Mouse (Mus musculus) ES-Bruce4 (cell line): ENCODE measurements around the gene Psmd5. TPM values are rescaled to one million over a fixed set of nuclear protein-coding genes. Genes with fewer than 3 reads are reported as not detected.

ENCODE experiments used
- H3K27ac ChIP-seq: 2 replicates; pipeline ENCODE4 v1.5.1; 2012; ENCODE audit warnings: low read length, inconsistent platforms; ENCODE audit not compliant: insufficient read depth
- H3K27me3 ChIP-seq: 2 replicates; pipeline ENCODE4 v1.6.1; 2012; ENCODE audit warnings: mild to moderate bottlenecking, low read length, inconsistent platforms; ENCODE audit not compliant: control insufficient read depth, poor library complexity, insufficient read depth, severe bottlenecking
- H3K36me3 ChIP-seq: 2 replicates; pipeline ENCODE4 v1.6.1; 2012; ENCODE audit warnings: inconsistent platforms, mild to moderate bottlenecking, low read length, moderate library complexity; ENCODE audit not compliant: control insufficient read depth, poor library complexity, insufficient read depth, severe bottlenecking
- H3K4me1 ChIP-seq: one replicate; pipeline ENCODE4 v1.8.1; 2011; ENCODE audit warnings: low read length; ENCODE audit not compliant: control insufficient read depth, insufficient read depth
- H3K4me3 ChIP-seq: 2 replicates; pipeline ENCODE4 v1.5.1; 2011; ENCODE audit warnings: low read depth, mild to moderate bottlenecking, low read length
- H3K9ac ChIP-seq: 2 replicates; pipeline ENCODE4 v1.6.1; 2012; ENCODE audit warnings: low read depth, mild to moderate bottlenecking, inconsistent platforms; ENCODE audit not compliant: poor library complexity, severe bottlenecking
- H3K9me3 ChIP-seq: replicated peaks from 2 replicates; pipeline ENCODE4 v1.6.1; 2012; ENCODE audit warnings: mild to moderate bottlenecking, low read length, inconsistent platforms; ENCODE audit not compliant: control insufficient read depth, poor library complexity, insufficient read depth, severe bottlenecking
- CTCF ChIP-seq: IDR thresholded peaks from one replicate; pipeline ENCODE4 v1.8.1; 2011; ENCODE audit warnings: low read depth, low read length
- EP300 ChIP-seq: IDR thresholded peaks from 2 replicates; pipeline ENCODE4 v1.6.1; 2011; ENCODE audit warnings: low read depth, low read length; ENCODE audit not compliant: insufficient read depth
- POLR2A ChIP-seq: IDR thresholded peaks from one replicate; pipeline ENCODE4 v1.8.1; 2011; ENCODE audit warnings: low read length; ENCODE audit not compliant: insufficient read depth
- polyA plus RNA-seq: library from polyadenylated mRNA; stranded (reverse); fragments of >200 nt; gene quantifications from 2 replicates; pipeline ENCODE4 v1.2.4, GENCODE M21; 2011; ENCODE audit warnings: low read depth; ENCODE audit not compliant: missing spikeins, insufficient read depth, insufficient read length

The Psmd5 gene
- polyA plus RNA-seq, 1 experiment = 77.6 TPM

- H3K9me3 ChIP-seq = no peaks in the 10 kb centered on the region
- no peak overlapping the region for H3K9ac ChIP-seq
- no peaks in the 10 kb centered on the region for H3K27me3 ChIP-seq
- no peak overlapping the region for H3K27ac ChIP-seq
- H3K4me1 ChIP-seq = peaks cover 2% of the 10 kb centered on the region
- peak overlapping the region; percentile 4; the same call in 1 of the 2 replicates for H3K4me3 ChIP-seq
- no peak for TF ChIP-seq POLR2A
- no peak for TF ChIP-seq CTCF
- no peak for TF ChIP-seq EP300
- no peaks in the 10 kb centered on the region for H3K36me3 ChIP-seq
Measured at GRCm38 (mm10) chr2:34904849-34905542, 30.2 kb upstream of the Psmd5 start.

- Histone ChIP-seq H3K27ac (no peak overlapping the region), H3K36me3 (no peaks in the 10 kb centered on the region), H3K4me3 (no peak overlapping the region), H3K9me3 (no peaks in the 10 kb centered on the region), H3K27me3 (no peaks in the 10 kb centered on the region), H3K9ac (no peak overlapping the region), H3K4me1 (peaks cover 2% of the 10 kb centered on the region)
- TF ChIP-seq POLR2A = no peak
- no peak for TF ChIP-seq CTCF
- TF ChIP-seq EP300 = no peak
Measured at GRCm38 (mm10) chr2:34903652-34904405, 29.1 kb upstream of the Psmd5 start.

DNA sequence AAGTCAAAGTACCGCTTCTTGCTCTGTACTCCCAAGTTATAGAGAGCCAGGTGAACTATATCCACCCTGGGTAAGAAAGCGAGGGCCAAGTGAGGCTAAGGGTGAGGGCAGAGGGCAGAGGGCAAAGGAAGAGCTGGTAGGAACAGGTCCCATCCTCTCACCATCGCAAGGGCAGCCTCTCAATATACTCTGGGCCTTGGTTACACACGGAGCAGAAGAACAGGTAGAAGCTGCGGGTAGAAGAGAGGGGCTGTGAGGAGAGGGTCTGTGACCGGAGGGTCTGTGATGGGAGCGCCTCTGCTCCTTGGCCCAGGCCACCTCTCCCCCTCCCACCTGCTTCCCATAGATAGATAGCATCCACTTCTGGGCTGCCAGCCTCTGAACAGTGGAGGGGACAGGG lies 28.4 kb upstream of the Psmd5 start:
- Histone ChIP-seq H3K9me3 (no peaks in the 10 kb centered on the region), H3K9ac (no peak overlapping the region), H3K36me3 (no peaks in the 10 kb centered on the region), H3K27me3 (no peaks in the 10 kb centered on the region), H3K27ac (no peak overlapping the region), H3K4me1 (peaks cover 2% of the 10 kb centered on the region), H3K4me3 (no peak overlapping the region)
- TF ChIP-seq CTCF (no peak), EP300 (no peak), POLR2A (no peak)

GRCm38 (mm10) chr2:34902731-34903130 lies 28.0 kb upstream of the Psmd5 start:
- no peaks in the 10 kb centered on the region for H3K27me3 ChIP-seq
- H3K9me3 ChIP-seq = no peaks in the 10 kb centered on the region
- no peaks in the 10 kb centered on the region for H3K36me3 ChIP-seq
- peaks cover 2% of the 10 kb centered on the region for H3K4me1 ChIP-seq
- H3K9ac ChIP-seq = no peak overlapping the region
- no peak overlapping the region for H3K27ac ChIP-seq
- H3K4me3 ChIP-seq = no peak overlapping the region
- no peak for TF ChIP-seq POLR2A
- no peak for TF ChIP-seq EP300
- TF ChIP-seq CTCF = no peak

GRCm38 (mm10) chr2:34901726-34902125 lies 27.0 kb upstream of the Psmd5 start:
- H3K4me3 ChIP-seq = no peak overlapping the region
- no peak overlapping the region for H3K27ac ChIP-seq
- H3K9me3 ChIP-seq = no peaks in the 10 kb centered on the region
- no peaks in the 10 kb centered on the region for H3K4me1 ChIP-seq
- H3K9ac ChIP-seq = no peak overlapping the region
- H3K36me3 ChIP-seq = no peaks in the 10 kb centered on the region; the same call in 1 of the 2 replicates
- no peaks in the 10 kb centered on the region for H3K27me3 ChIP-seq
- TF ChIP-seq EP300 (no peak), POLR2A (no peak), CTCF (peak; percentile 34)

DNA sequence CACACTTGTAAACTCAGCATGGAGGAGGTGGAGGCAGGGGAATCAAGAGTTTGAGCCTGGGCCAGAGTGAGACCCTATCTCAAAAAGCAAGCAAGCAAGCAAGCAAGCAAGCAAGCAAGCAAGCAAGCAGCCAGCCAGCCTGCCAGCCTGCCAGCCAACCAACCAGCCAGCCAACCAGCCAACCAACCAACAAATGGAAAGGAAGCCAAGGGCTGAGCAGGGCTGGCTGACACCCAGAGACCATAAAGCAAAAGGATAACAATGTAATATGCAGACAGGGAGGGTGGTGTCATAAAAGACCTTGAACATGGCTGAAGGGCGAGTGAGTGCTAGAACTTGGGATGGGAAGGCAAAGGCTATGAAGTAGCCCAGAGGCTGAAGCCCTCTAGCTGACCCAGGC lies 25.6 kb upstream of the Psmd5 start:
- Histone ChIP-seq H3K4me1 (no peaks in the 10 kb centered on the region), H3K9me3 (no peaks in the 10 kb centered on the region), H3K27me3 (no peaks in the 10 kb centered on the region), H3K4me3 (no peak overlapping the region), H3K9ac (no peak overlapping the region), H3K27ac (no peak overlapping the region), H3K36me3 (no peaks in the 10 kb centered on the region; the same call in 1 of the 2 replicates)
- TF ChIP-seq POLR2A = no peak
- no peak for TF ChIP-seq CTCF
- TF ChIP-seq EP300 = no peak
